Mouse (Mus musculus): Measurements from ENCODE around the gene Zfp319. TPM values are rescaled to one million over a fixed set of nuclear protein-coding genes. Genes with fewer than 3 reads are reported as not detected.
A peak's percentile ranks its signal among the peaks of the same experiment; 100 is the strongest.

The Zfp319 gene
- total and polyA plus RNA-seq, 3 experiments: 0.83 to 3.3 (median 2.0) TPM

- in situ Hi-C loops (cut with MboI; ENCODE audit: low pct_ligation_motif_present, low pct_unique_long_range_greater_than_20kb, low sequenced_read_pairs) (no loop called here), dilution Hi-C loops (cut with MboI; ENCODE audit: extremely low pct_ligation_motif_present, extremely low pct_unique_long_range_greater_than_20kb, low sequenced_read_pairs) (no loop called here)
- Histone ChIP-seq H3K4me3 (replicated peaks in 1 of 3; ENCODE audit: low read depth in 2 of 3, low read length in 2 of 3, poor library complexity in 1 of 3) (no peak overlapping the region), H3K27ac (ENCODE audit: insufficient read depth, low read depth) (no peak overlapping the region), H3K36me3 (replicated peaks in 1 of 2; ENCODE audit: control insufficient read depth in 1 of 2, insufficient read depth in 1 of 2, low read length in 1 of 2) (no peaks in the 10 kb centered on the region), H3K4me2 (ENCODE audit: insufficient read depth, low read depth, poor library complexity, severe bottlenecking) (no peak overlapping the region), H3K27me3 (replicated peaks) (peaks cover 9% of the 10 kb centered on the region), H3K9me3 (replicated peaks; ENCODE audit: low read length) (no peaks in the 10 kb centered on the region), H3K79me2 (replicated peaks; ENCODE audit: control insufficient read depth, extremely low read depth, insufficient read depth, poor library complexity, severe bottlenecking) (no peaks in the 10 kb centered on the region), H3K4me1 (ENCODE audit: control insufficient read depth in 1 of 2, insufficient read depth in 2 of 2) (no peaks in the 10 kb centered on the region), H3K9ac (ENCODE audit: insufficient read depth, low read depth) (no peak overlapping the region)
- no peak for DNase-seq (ENCODE audit: extremely low read depth)
- TF ChIP-seq SIN3A (IDR thresholded peaks at IDR 0.05; ENCODE audit: low read length) (no peak), JUN (IDR thresholded peaks at IDR 0.05; ENCODE audit: insufficient read depth, low read depth, low read length) (no peak), CTCF (conservative IDR thresholded peaks at IDR 0.05 in 1 of 2, IDR thresholded peaks at IDR 0.05 in 1 of 2; ENCODE audit: low read depth in 2 of 2, low read length in 2 of 2) (peak in 1 of 2 experiments; percentile 20; a peak in 1 of 4 replicates), E2F4 (IDR thresholded peaks at IDR 0.05; ENCODE audit: insufficient replicate concordance, low read depth, low read length) (no peak), NELFE (IDR thresholded peaks at IDR 0.05; ENCODE audit: low read depth, low read length) (no peak), GABPA (IDR thresholded peaks at IDR 0.05; ENCODE audit: insufficient replicate concordance, low read depth, low read length) (no peak)
Observed at GRCm38 (mm10) chr8:95314707-95315106, 17.0 kb downstream of the Zfp319 start.

DNA sequence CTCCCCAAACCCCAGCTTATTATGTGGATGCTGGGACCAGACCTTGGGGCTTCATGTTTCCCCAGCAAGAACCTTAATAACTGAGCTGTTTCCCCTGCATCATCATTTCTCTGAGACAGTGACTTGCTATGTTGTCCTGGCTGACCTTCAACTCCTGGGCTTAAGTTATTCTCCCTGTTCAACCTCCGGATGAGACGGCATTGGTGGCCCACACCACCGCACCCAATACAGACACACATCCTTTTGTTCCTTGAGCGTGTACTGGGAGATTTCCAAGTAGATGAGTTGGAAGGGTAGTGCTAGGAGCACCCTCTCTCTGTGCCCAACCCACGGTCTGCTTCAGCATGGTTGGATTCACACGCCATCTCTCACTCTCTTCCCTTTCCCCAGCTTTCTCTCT is 17.9 kb downstream of the Zfp319 start:
- in situ Hi-C loops (cut with MboI; ENCODE audit: low pct_ligation_motif_present, low pct_unique_long_range_greater_than_20kb, low sequenced_read_pairs): no loop called here

GRCm38 (mm10) chr8:95312836-95313235 is 18.9 kb downstream of the Zfp319 start:
- H3K4me2 ChIP-seq (ENCODE audit: insufficient read depth, low read depth, poor library complexity, severe bottlenecking): no peak overlapping the region
- dilution Hi-C loops (cut with MboI; ENCODE audit: extremely low pct_ligation_motif_present, extremely low pct_unique_long_range_greater_than_20kb, low sequenced_read_pairs) (no loop called here), in situ Hi-C loops (cut with MboI; ENCODE audit: low pct_ligation_motif_present, low pct_unique_long_range_greater_than_20kb, low sequenced_read_pairs) (no loop called here)
- DNase-seq (ENCODE audit: extremely low read depth): no peak
- no peak overlapping the region for H3K4me3 ChIP-seq (replicated peaks in 1 of 3; ENCODE audit: low read depth in 2 of 3, low read length in 2 of 3, poor library complexity in 1 of 3)
- peaks cover 18% of the 10 kb centered on the region for H3K27me3 ChIP-seq (replicated peaks)
- TF ChIP-seq IRF4 (IDR thresholded peaks at IDR 0.05; ENCODE audit: low read depth, low read length): no peak
- peak in 1 of 2 experiments; percentile 50; a peak in 2 of 4 replicates for TF ChIP-seq CTCF (conservative IDR thresholded peaks at IDR 0.05 in 1 of 2, IDR thresholded peaks at IDR 0.05 in 1 of 2; ENCODE audit: low read depth in 2 of 2, low read length in 2 of 2)
- no peak for TF ChIP-seq PAX5 (IDR thresholded peaks at IDR 0.05; ENCODE audit: low read length)
- TF ChIP-seq MEF2A (IDR thresholded peaks at IDR 0.05; ENCODE audit: borderline replicate concordance, low read depth, low read length): no peak
- TF ChIP-seq SMC3 (IDR thresholded peaks at IDR 0.05; ENCODE audit: low read depth, low read length): no peak
- TF ChIP-seq TCF12 (IDR thresholded peaks at IDR 0.05; ENCODE audit: low read depth, low read length): no peak
- no peak for TF ChIP-seq POLR2A (IDR thresholded peaks at IDR 0.05; ENCODE audit: low read depth, low read length)
- no peak for TF ChIP-seq USF1 (IDR thresholded peaks at IDR 0.05; ENCODE audit: low read depth, low read length)
- no peak for TF ChIP-seq ZC3H11A (IDR thresholded peaks at IDR 0.05; ENCODE audit: low read depth, low read length)
- peak; percentile 34 for TF ChIP-seq RAD21 (IDR thresholded peaks at IDR 0.05; ENCODE audit: low read depth, low read length)
- no peak overlapping the region for H3K27ac ChIP-seq (ENCODE audit: insufficient read depth, low read depth)
- H3K4me1 ChIP-seq (ENCODE audit: control insufficient read depth in 1 of 2, insufficient read depth in 2 of 2): no peaks in the 10 kb centered on the region
- no peaks in the 10 kb centered on the region for H3K36me3 ChIP-seq (replicated peaks in 1 of 2; ENCODE audit: control insufficient read depth in 1 of 2, insufficient read depth in 1 of 2, low read length in 1 of 2)
- H3K9me3 ChIP-seq (replicated peaks; ENCODE audit: low read length): no peaks in the 10 kb centered on the region
- no peaks in the 10 kb centered on the region for H3K79me2 ChIP-seq (replicated peaks; ENCODE audit: control insufficient read depth, extremely low read depth, insufficient read depth, poor library complexity, severe bottlenecking)
- no peak overlapping the region for H3K9ac ChIP-seq (ENCODE audit: insufficient read depth, low read depth)

More for the DNA sequence above, 17.9 kb downstream of the Zfp319 start:
- Histone ChIP-seq H3K27ac (ENCODE audit: insufficient read depth, low read depth) (no peak overlapping the region), H3K4me3 (replicated peaks in 1 of 3; ENCODE audit: low read depth in 2 of 3, low read length in 2 of 3, poor library complexity in 1 of 3) (no peak overlapping the region), H3K36me3 (replicated peaks in 1 of 2; ENCODE audit: control insufficient read depth in 1 of 2, insufficient read depth in 1 of 2, low read length in 1 of 2) (no peaks in the 10 kb centered on the region), H3K27me3 (replicated peaks) (peaks cover 14% of the 10 kb centered on the region), H3K4me2 (ENCODE audit: insufficient read depth, low read depth, poor library complexity, severe bottlenecking) (no peak overlapping the region), H3K79me2 (replicated peaks; ENCODE audit: control insufficient read depth, extremely low read depth, insufficient read depth, poor library complexity, severe bottlenecking) (no peaks in the 10 kb centered on the region), H3K9me3 (replicated peaks; ENCODE audit: low read length) (no peaks in the 10 kb centered on the region), H3K9ac (ENCODE audit: insufficient read depth, low read depth) (no peak overlapping the region), H3K4me1 (ENCODE audit: control insufficient read depth in 1 of 2, insufficient read depth in 2 of 2) (no peaks in the 10 kb centered on the region)
- TF ChIP-seq ZKSCAN1 (IDR thresholded peaks at IDR 0.05; ENCODE audit: borderline replicate concordance, low read depth, low read length) (no peak), POLR2A (IDR thresholded peaks at IDR 0.05; ENCODE audit: low read depth, low read length) (no peak), BHLHE40 (IDR thresholded peaks at IDR 0.05; ENCODE audit: low read depth, low read length) (no peak), MXI1 (IDR thresholded peaks at IDR 0.05; ENCODE audit: low read depth, low read length) (no peak), USF1 (IDR thresholded peaks at IDR 0.05; ENCODE audit: low read depth, low read length) (no peak), RCOR1 (conservative IDR thresholded peaks at IDR 0.05; ENCODE audit: low read depth, low read length) (no peak), CHD2 (IDR thresholded peaks at IDR 0.05; ENCODE audit: low read length) (no peak), GABPA (IDR thresholded peaks at IDR 0.05; ENCODE audit: insufficient replicate concordance, low read depth, low read length) (no peak), MEF2A (IDR thresholded peaks at IDR 0.05; ENCODE audit: borderline replicate concordance, low read depth, low read length) (no peak), ZC3H11A (IDR thresholded peaks at IDR 0.05; ENCODE audit: low read depth, low read length) (no peak)
- dilution Hi-C loops (cut with MboI; ENCODE audit: extremely low pct_ligation_motif_present, extremely low pct_unique_long_range_greater_than_20kb, low sequenced_read_pairs): no loop called here
- DNase-seq (ENCODE audit: extremely low read depth): no peak
